ENCODE assay signal across 10 mouse cellular contexts in genomic region chr17:44165730-44166347, GRCm38 (mm10). TPM values are rescaled to one million over a fixed set of nuclear protein-coding genes. Genes with fewer than 3 reads are reported as not detected.
DNase-seq lines count a peak whose midpoint lies in the region; ATAC-seq and TF ChIP-seq lines count a peak whose summit lies in the region.
"Had no signal": no experiment of that assay in that cellular context is flagged by ENCODE, and none has a peak within 500 bp of the region (broad histone marks: within the 10 kb centered on the region; RNA-seq: fewer than 3 reads in every experiment).

No protein-coding gene starts in this region.

- H3K27ac ChIP-seq in embryonic facial prominence, embryonic 15.5 days (replicated peaks): no peak overlapping the region
- no peak overlapping the region for H3K27ac ChIP-seq in lung, embryonic 15.5 days
- no peak overlapping the region for H3K27ac ChIP-seq in stomach, postnatal 0 days (replicated peaks)
- H3K27ac ChIP-seq: embryonic facial prominence, embryonic 12.5 days; hindbrain, postnatal 0 days; neural tube, embryonic 13.5 days had no signal

- H3K4me1 ChIP-seq in lung, adult 2 months (ENCODE audit: control insufficient read depth, insufficient read depth, low read length): peaks cover 10% of the 10 kb centered on the region
- peaks cover 12% of the 10 kb centered on the region; the same call in 1 of the 2 replicates for H3K4me1 ChIP-seq in embryonic facial prominence, embryonic 15.5 days
- peaks cover 10% of the 10 kb centered on the region for H3K4me1 ChIP-seq in lung, embryonic 15.5 days
- no peaks in the 10 kb centered on the region for H3K4me1 ChIP-seq in stomach, postnatal 0 days (replicated peaks; ENCODE audit: control insufficient read depth, insufficient read depth)
- H3K4me1 ChIP-seq: neural tube, embryonic 13.5 days had no signal

- no peaks in the 10 kb centered on the region for H3K36me3 ChIP-seq in embryonic facial prominence, embryonic 15.5 days
- H3K36me3 ChIP-seq in lung, embryonic 15.5 days: no peaks in the 10 kb centered on the region
- H3K36me3 ChIP-seq in stomach, postnatal 0 days (ENCODE audit: control insufficient read depth, insufficient read depth, low read length): no peaks in the 10 kb centered on the region
- H3K36me3 ChIP-seq: embryonic facial prominence, embryonic 12.5 days; neural tube, embryonic 13.5 days had no signal

- no peak overlapping the region for H3K9ac ChIP-seq in embryonic facial prominence, embryonic 15.5 days
- H3K9ac ChIP-seq in lung, embryonic 15.5 days: no peak overlapping the region
- no peak overlapping the region for H3K9ac ChIP-seq in stomach, postnatal 0 days (ENCODE audit: low read length)
- H3K9ac ChIP-seq: embryonic facial prominence, embryonic 12.5 days; neural tube, embryonic 13.5 days had no signal

- WGBS in lung, adult 2 months: 59% methylated on average over 11 of the region's 11 CpGs
- whole genome bisulfite sequencing in embryonic facial prominence, embryonic 15.5 days: 57% methylated on average over 11 of the region's 11 CpGs
- 56% methylated on average over 11 of the region's 11 CpGs for WGBS in lung, embryonic 15.5 days
- WGBS in stomach, postnatal 0 days: 64% methylated on average over 11 of the region's 11 CpGs

- H3K9me3 ChIP-seq in embryonic facial prominence, embryonic 15.5 days (replicated peaks): no peaks in the 10 kb centered on the region
- no peaks in the 10 kb centered on the region for H3K9me3 ChIP-seq in lung, embryonic 15.5 days
- no peaks in the 10 kb centered on the region for H3K9me3 ChIP-seq in stomach, postnatal 0 days (ENCODE audit: control insufficient read depth, low read length)
- H3K9me3 ChIP-seq: embryonic facial prominence, embryonic 12.5 days; neural tube, embryonic 13.5 days had no signal

- H3K4me2 ChIP-seq in embryonic facial prominence, embryonic 15.5 days (replicated peaks): no peak overlapping the region
- no peak overlapping the region for H3K4me2 ChIP-seq in lung, embryonic 15.5 days
- H3K4me2 ChIP-seq in stomach, postnatal 0 days (replicated peaks; ENCODE audit: low read depth): no peak overlapping the region
- H3K4me2 ChIP-seq: embryonic facial prominence, embryonic 12.5 days; neural tube, embryonic 13.5 days had no signal

- no peak for TF ChIP-seq POLR2A in lung, adult 2 months (IDR thresholded peaks at IDR 0.05; ENCODE audit: borderline replicate concordance, extremely low read depth, low read depth, low read length)

- H3K27me3 ChIP-seq in embryonic facial prominence, embryonic 15.5 days: no peaks in the 10 kb centered on the region
- no peaks in the 10 kb centered on the region for H3K27me3 ChIP-seq in lung, embryonic 15.5 days
- no peaks in the 10 kb centered on the region for H3K27me3 ChIP-seq in stomach, postnatal 0 days (ENCODE audit: control insufficient read depth, insufficient read depth, low read length)
- H3K27me3 ChIP-seq: embryonic facial prominence, embryonic 12.5 days; neural tube, embryonic 13.5 days had no signal

- H3K4me3 ChIP-seq in lung, adult 2 months (replicated peaks; ENCODE audit: extremely low read depth, low read depth, low read length): no peak overlapping the region
- H3K4me3 ChIP-seq in embryonic facial prominence, embryonic 15.5 days (replicated peaks): no peak overlapping the region
- H3K4me3 ChIP-seq in lung, embryonic 15.5 days: no peak overlapping the region
- H3K4me3 ChIP-seq in stomach, postnatal 0 days (ENCODE audit: low read depth, low read length): no peak overlapping the region
- H3K4me3 ChIP-seq: embryonic facial prominence, embryonic 12.5 days; neural tube, embryonic 13.5 days had no signal

- no peak for TF ChIP-seq CTCF in lung, adult 2 months (IDR thresholded peaks at IDR 0.05; ENCODE audit: insufficient read depth, low read length)
- TF ChIP-seq CTCF in stomach, postnatal 0 days (IDR thresholded peaks at IDR 0.05; ENCODE audit: low read depth): peak; percentile 58

- no peak for TF ChIP-seq EP300 in stomach, postnatal 0 days (optimal IDR thresholded peaks at IDR 0.05)

- peak; percentile 82 for ATAC-seq in embryonic facial prominence, embryonic 15.5 days (ENCODE audit: insufficient number of reproducible peaks, low FRiP score, low TSS enrichment, low read depth)
- peak; percentile 59; the same call in 1 of the 2 replicates for ATAC-seq in lung, embryonic 15.5 days (ENCODE audit: borderline replicate concordance, extremely low read depth, low FRiP score, low TSS enrichment)
- ATAC-seq in stomach, postnatal 0 days (ENCODE audit: low FRiP score, low TSS enrichment): peak; percentile 94
- ATAC-seq: hindbrain, postnatal 0 days had no signal

- DNase-seq in lung, adult 18-20 months: peak; percentile 67 to 81
- no peak for DNase-seq in lung, adult 2 months
- peak; percentile 73 for DNase-seq in stomach, postnatal 0 days (ENCODE audit: low spot score)
- no peak for DNase-seq in adrenal gland, postnatal 14 days
- no peak for DNase-seq in cerebellum, postnatal 10 days

RNA-seq across cellular contexts. Expression of gene Clic5, which starts 22.5 kb away (rescaled TPM):
- polyA plus RNA-seq in lung, adult 2 months (2012; rRNA removed): 82.3 and 122 TPM in 2 replicates
- 1.1 and 1.2 TPM in 2 replicates for polyA plus RNA-seq in embryonic facial prominence, embryonic 15.5 days (2015; fragmentation: Nextera tagmentation; extraction: Ambion mirVana)
- polyA plus RNA-seq in lung, embryonic 15.5 days (2015; fragmentation: Nextera tagmentation; extraction: Ambion mirVana): 10.0 and 13.1 TPM in 2 replicates
- 3.7 and 4.8 TPM in 2 replicates for polyA plus RNA-seq in stomach, postnatal 0 days (2015; fragmentation: Nextera tagmentation; extraction: Ambion mirVana)
- 32.4 and 38.9 TPM in 2 replicates for total RNA-seq in adrenal gland, postnatal 14 days (2021)

Comparison
In these comparisons a context has a peak if more than half of its experiments do, and no peak if none do; other contexts are left out.
1. DNase-seq: peak in lung, adult 18-20 months (2 of 2) and stomach, postnatal 0 days (single experiment); none in lung, adult 2 months (single experiment), adrenal gland, postnatal 14 days (single experiment) and cerebellum, postnatal 10 days (0 of 2).
2. Peak in every context shown above with its lines, with median percentiles within 50 percentile points of each other: ATAC-seq.